In the genomic region with DNA sequence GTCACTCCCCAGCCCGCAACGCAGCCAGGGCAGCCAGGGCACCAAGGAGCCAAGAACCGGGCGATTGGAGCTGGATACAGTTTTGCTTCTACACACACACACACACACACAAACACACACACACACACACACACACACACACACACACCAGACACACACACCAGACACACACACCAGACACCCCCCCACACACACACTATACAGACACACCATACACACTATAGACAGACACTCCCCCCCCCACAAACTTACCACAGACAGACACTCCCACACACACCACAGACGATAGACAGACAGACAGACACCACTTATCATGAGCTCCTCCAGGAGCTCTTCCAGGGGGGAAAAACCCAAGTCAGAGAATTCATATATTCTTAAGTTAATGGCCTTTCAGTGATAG, we compare ENCODE assay signal across 8 mouse cellular contexts. TPM values are rescaled to one million over a fixed set of nuclear protein-coding genes. Genes with fewer than 3 reads are reported as not detected.
A peak's percentile ranks its signal among the peaks of the same experiment; 100 is the strongest.
DNase-seq lines count a peak whose midpoint lies in the region; ATAC-seq and TF ChIP-seq lines count a peak whose summit lies in the region.

Gene Ak5, minus strand, starts transcription at position 122 of the 400 bp plus-strand sequence.

- TF ChIP-seq CTCF in E14TG2a.4 (conservative IDR thresholded peaks at IDR 0.05; ENCODE audit: low read length): no peak
- no peak for TF ChIP-seq CTCF in forebrain, postnatal 0 days (IDR thresholded peaks at IDR 0.05; ENCODE audit: low read depth)

- peak within 1 kb of the TSS; percentile 97 for H3K4me2 ChIP-seq in forebrain, postnatal 0 days (ENCODE audit: low read depth)
- peak within 1 kb of the TSS; percentile 97 for H3K4me2 ChIP-seq in limb, embryonic 15.5 days

- no peak for ATAC-seq in forebrain, postnatal 0 days
- ATAC-seq in limb, embryonic 15.5 days (ENCODE audit: insufficient number of reproducible peaks, low FRiP score, low TSS enrichment, low read depth): no peak

- H3K9ac ChIP-seq in forebrain, postnatal 0 days: peak within 1 kb of the TSS; percentile 61
- peak within 1 kb of the TSS; percentile 39 for H3K9ac ChIP-seq in limb, embryonic 15.5 days

- H3K27ac ChIP-seq in heart, embryonic 10.5 days: peak within 1 kb of the TSS; percentile 82
- no peak within 1 kb of the TSS for H3K27ac ChIP-seq in forebrain, postnatal 0 days (ENCODE audit: low read depth, low read length)
- no peak within 1 kb of the TSS for H3K27ac ChIP-seq in limb, embryonic 15.5 days

- H3K4me1 ChIP-seq in heart, embryonic 10.5 days: peaks cover 13% of the 10 kb centered on the region
- peaks cover 16% of the 10 kb centered on the region for H3K4me1 ChIP-seq in E14TG2a.4 (replicated peaks; ENCODE audit: low read depth, low read length)
- no peaks in the 10 kb centered on the region for H3K4me1 ChIP-seq in forebrain, postnatal 0 days (ENCODE audit: insufficient read depth)
- H3K4me1 ChIP-seq in limb, embryonic 15.5 days: peaks cover 8% of the 10 kb centered on the region

- no peak for DNase-seq in heart, embryonic 10.5 days (ENCODE audit: low spot score)
- no peak for DNase-seq in heart, adult 9 months (ENCODE audit: low spot score in 2 of 2)
- DNase-seq in forebrain, postnatal 0 days: no peak
- no peak for DNase-seq in embryo, embryonic 11 days
- DNase-seq in spleen, adult 18-20 months: no peak
- DNase-seq in gastrocnemius, postnatal 4 days (ENCODE audit: low spot score in 2 of 2): no peak

- no peaks in the 10 kb centered on the region for H3K9me3 ChIP-seq in heart, embryonic 10.5 days
- H3K9me3 ChIP-seq in E14TG2a.4 (ENCODE audit: low read length): no peaks in the 10 kb centered on the region
- no peaks in the 10 kb centered on the region for H3K9me3 ChIP-seq in forebrain, postnatal 0 days (ENCODE audit: low read length)
- no peaks in the 10 kb centered on the region for H3K9me3 ChIP-seq in limb, embryonic 15.5 days

- 0% methylated on average over 4 of the region's 5 CpGs for WGBS in heart, embryonic 10.5 days
- 5% methylated on average over 5 of the region's 5 CpGs for WGBS in forebrain, postnatal 0 days
- 8% methylated on average over 5 of the region's 5 CpGs for WGBS in limb, embryonic 15.5 days

- peaks cover 73% of the 10 kb centered on the region for H3K27me3 ChIP-seq in heart, embryonic 10.5 days (ENCODE audit: insufficient read depth, poor library complexity, severe bottlenecking)
- peaks cover 58% of the 10 kb centered on the region for H3K27me3 ChIP-seq in E14TG2a.4 (ENCODE audit: insufficient read depth, low read length)
- no peaks in the 10 kb centered on the region for H3K27me3 ChIP-seq in forebrain, postnatal 0 days (ENCODE audit: insufficient read depth, low read length)
- peaks cover 44% of the 10 kb centered on the region for H3K27me3 ChIP-seq in limb, embryonic 15.5 days

- no peaks in the 10 kb centered on the region for H3K36me3 ChIP-seq in heart, embryonic 10.5 days
- no peaks in the 10 kb centered on the region for H3K36me3 ChIP-seq in E14TG2a.4 (ENCODE audit: insufficient read depth, low read length)
- no peaks in the 10 kb centered on the region for H3K36me3 ChIP-seq in forebrain, postnatal 0 days (ENCODE audit: insufficient read depth)
- H3K36me3 ChIP-seq in limb, embryonic 15.5 days: no peaks in the 10 kb centered on the region

- H3K4me3 ChIP-seq in heart, embryonic 10.5 days: peak within 1 kb of the TSS; percentile 65
- peak within 1 kb of the TSS; percentile 80 for H3K4me3 ChIP-seq in E14TG2a.4 (replicated peaks; ENCODE audit: low read length)
- H3K4me3 ChIP-seq in forebrain, postnatal 0 days (ENCODE audit: low read depth, low read length): peak within 1 kb of the TSS; percentile 58
- peak within 1 kb of the TSS; percentile 55 for H3K4me3 ChIP-seq in limb, embryonic 15.5 days

RNA-seq across cellular contexts. Expression of gene Ak5, which starts in this region (rescaled TPM):
- 1.5 and 3.0 TPM in 2 replicates for polyA plus RNA-seq in heart, embryonic 10.5 days (2016; fragmentation: Nextera tagmentation; extraction: Ambion mirVana)
- total RNA-seq in forebrain, postnatal 0 days (2014; rRNA removed): 14.6 and 14.8 TPM in 2 replicates
- polyA plus RNA-seq in forebrain, postnatal 0 days (2015; fragmentation: Nextera tagmentation; extraction: Ambion mirVana): 18.0 and 27.2 TPM in 2 replicates
- polyA plus RNA-seq in limb, embryonic 15.5 days (2015; fragmentation: Nextera tagmentation; extraction: Ambion mirVana): 2.0 and 2.9 TPM in 2 replicates
- total RNA-seq in gastrocnemius, postnatal 4 days (2021): 1 to 10 TPM; 4.0 to 4.5 TPM
